Mouse (Mus musculus) hindbrain, embryonic 12.5 days (tissue): ENCODE results near the gene Echdc2. TPM values are rescaled to one million over a fixed set of nuclear protein-coding genes. Genes with fewer than 3 reads are reported as not detected.

Experiments used
- ATAC-seq: fragments of 200-750 bp; cut with Nextera tagmentation; 2 replicates; pipeline ENCODE4 v1.8.0; 2017; ENCODE audit warnings: moderate TSS enrichment; ENCODE audit not compliant: low FRiP score
- H3K27ac ChIP-seq: fragments of 300-500 bp; sonication (generic); 2 replicates; pipeline ENCODE4 v1.5.1; 2016; ENCODE audit warnings: mild to moderate bottlenecking
- H3K27me3 ChIP-seq: fragments of 300-500 bp; sonication (generic); 2 replicates; pipeline ENCODE4 v1.6.1; 2016; ENCODE audit warnings: mild to moderate bottlenecking
- H3K36me3 ChIP-seq: fragments of 300-500 bp; sonication (generic); 2 replicates; pipeline ENCODE4 v1.6.1; 2016; ENCODE audit warnings: mild to moderate bottlenecking
- H3K4me1 ChIP-seq: fragments of 300-500 bp; sonication (generic); 2 replicates; pipeline ENCODE4 v1.6.1; 2016
- H3K4me2 ChIP-seq: fragments of 300-500 bp; sonication (generic); replicated peaks from 2 replicates; pipeline ENCODE4 v1.6.1; 2016; ENCODE audit warnings: mild to moderate bottlenecking
- H3K4me3 ChIP-seq: fragments of 300-500 bp; sonication (generic); 2 replicates; pipeline ENCODE4 v1.5.1; 2016; ENCODE audit warnings: mild to moderate bottlenecking
- H3K9ac ChIP-seq: fragments of 300-500 bp; sonication (generic); 2 replicates; pipeline ENCODE4 v1.6.1; 2016; ENCODE audit warnings: mild to moderate bottlenecking, moderate library complexity
- H3K9me3 ChIP-seq: fragments of 300-500 bp; sonication (generic); replicated peaks from 2 replicates; pipeline ENCODE4 v1.6.1; 2016; ENCODE audit warnings: mild to moderate bottlenecking
- WGBS: fragments of 180-500 bp; shearing (Covaris S2); methylation state at CpG from one replicate; pipeline ENCODE4 v1.1.7; 2016; 5-methylcytosine and 5-hydroxymethylcytosine counted together
- polyA plus RNA-seq: library from polyadenylated mRNA; unstranded; fragments of >200 nt; fragmentation: Nextera tagmentation; extraction: Ambion mirVana; gene quantifications from 2 replicates; pipeline ENCODE4 v1.2.1, GENCODE M21; 2016

The Echdc2 gene
- polyA plus RNA-seq, 1 experiment from 2014 or later, result 18.8 TPM

DNA sequence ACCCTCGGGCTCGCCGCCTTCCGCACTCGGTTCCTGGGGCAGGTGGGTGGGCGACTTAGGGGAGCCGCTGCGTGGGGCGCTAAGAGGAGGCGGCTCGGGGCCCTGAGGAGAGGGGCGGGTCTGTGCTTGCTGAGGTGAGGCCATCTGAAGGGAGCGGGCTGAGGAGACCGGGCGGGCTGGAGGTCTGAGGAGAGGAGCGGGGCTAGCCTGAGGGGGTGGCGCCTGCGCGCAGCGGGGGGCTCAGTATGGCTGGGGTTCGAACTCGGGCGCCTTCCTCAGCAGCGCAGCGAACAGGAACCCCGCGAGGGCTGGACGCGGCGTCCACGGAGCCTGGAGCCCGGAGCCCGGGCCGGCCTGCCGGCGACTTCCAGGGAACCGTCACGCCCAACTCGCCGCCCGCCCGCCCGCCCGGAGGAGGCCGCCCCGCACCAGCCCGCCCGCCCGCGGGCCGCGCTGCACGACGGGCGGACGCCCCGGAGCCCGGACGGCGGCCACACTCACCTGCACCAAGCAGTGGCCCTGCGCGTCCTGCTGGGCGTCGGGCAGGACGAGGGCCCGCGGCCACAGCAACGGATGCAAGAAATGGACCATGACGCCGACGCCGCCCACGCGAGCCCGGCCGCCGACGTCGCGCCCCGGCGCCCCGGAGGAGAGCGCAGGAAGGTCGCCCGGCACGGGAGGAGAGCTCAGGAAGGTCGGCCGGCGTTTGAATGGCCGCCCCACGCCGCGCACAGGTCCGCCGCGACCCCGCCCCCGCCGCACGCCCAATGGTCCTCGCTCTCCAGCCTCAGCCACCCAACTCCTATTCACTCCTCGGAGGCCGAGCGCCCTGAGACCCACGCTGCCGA is 52.3 kb downstream of the Echdc2 start, which contains the start of gene Zyg11a:
Gene Zyg11a, minus strand, starts transcription at position 717 of the 848 bp plus-strand sequence.
- no peaks in the 10 kb centered on the region for H3K36me3 ChIP-seq
- 2% methylated on average over 87 of the region's 107 CpGs for WGBS
- peak within 1 kb of the TSS; percentile 57 for H3K4me2 ChIP-seq
- H3K27me3 ChIP-seq, result peaks cover 58% of the 10 kb centered on the region
- peak within 1 kb of the TSS; percentile 43; the same call in 1 of the 2 replicates for H3K9ac ChIP-seq
- peaks cover 9% of the 10 kb centered on the region for H3K4me1 ChIP-seq
- ATAC-seq, result no peak
- no peak within 1 kb of the TSS for H3K27ac ChIP-seq
- H3K9me3 ChIP-seq, result no peaks in the 10 kb centered on the region
- peak within 1 kb of the TSS; percentile 41 for H3K4me3 ChIP-seq

DNA sequence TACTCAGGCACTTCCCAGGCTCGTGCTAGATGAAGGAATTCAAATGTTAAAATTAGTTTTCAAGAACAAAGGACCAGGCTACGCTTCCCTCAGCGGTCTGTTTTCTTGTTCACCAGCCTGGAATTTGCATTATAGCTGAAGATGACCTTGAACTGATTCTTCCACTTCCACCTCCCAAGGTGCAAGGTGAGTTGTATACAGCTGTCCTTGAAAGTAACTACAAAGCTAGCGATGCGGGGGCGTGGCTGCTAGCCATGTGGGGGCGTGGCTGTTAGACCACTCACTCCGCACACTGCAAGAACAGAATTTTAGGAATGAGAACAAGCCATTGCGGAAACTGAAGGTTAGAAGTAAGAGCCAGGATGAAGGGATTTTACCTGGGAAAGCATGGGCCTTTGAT is 53.8 kb downstream of the Echdc2 start:
- H3K36me3 ChIP-seq, result no peaks in the 10 kb centered on the region
- no peak for ATAC-seq
- no peak overlapping the region for H3K4me3 ChIP-seq
- H3K9ac ChIP-seq, result no peak overlapping the region
- H3K27ac ChIP-seq, result no peak overlapping the region
- H3K9me3 ChIP-seq, result no peaks in the 10 kb centered on the region
- peaks cover 58% of the 10 kb centered on the region for H3K27me3 ChIP-seq
- H3K4me1 ChIP-seq, result peaks cover 9% of the 10 kb centered on the region
- H3K4me2 ChIP-seq, result 0 out of 2 replicates have a peak overlapping the region, but pooled peaks have one; percentile 3
- 5% methylated on average over 9 of the region's 9 CpGs for WGBS

DNA sequence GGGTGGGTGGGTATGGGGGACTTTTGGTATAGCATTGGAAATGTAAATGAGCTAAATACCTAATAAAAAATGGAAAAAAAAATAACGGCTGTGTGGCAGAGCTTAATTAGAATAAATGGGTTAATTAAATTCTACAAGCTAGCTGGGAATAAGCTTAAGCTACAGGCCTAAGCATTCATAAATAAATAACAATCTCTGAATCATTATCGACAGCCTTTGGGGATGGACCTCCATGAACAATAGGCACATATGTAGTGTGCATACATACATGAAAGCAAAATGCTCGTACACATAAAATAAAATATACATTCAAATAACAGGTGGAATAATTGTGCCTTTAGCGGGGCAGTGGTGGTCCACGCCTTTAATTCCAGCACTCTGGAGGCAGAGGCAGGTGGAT is 57.3 kb downstream of the Echdc2 start:
- ATAC-seq, result no peak
- Histone ChIP-seq H3K9me3 (no peaks in the 10 kb centered on the region), H3K27me3 (peaks cover 26% of the 10 kb centered on the region), H3K9ac (no peak overlapping the region), H3K36me3 (no peaks in the 10 kb centered on the region), H3K4me3 (no peak overlapping the region), H3K4me1 (peaks cover 5% of the 10 kb centered on the region), H3K4me2 (no peak overlapping the region), H3K27ac (no peak overlapping the region)
- WGBS, result 86% methylated on average over 5 of the region's 5 CpGs

DNA sequence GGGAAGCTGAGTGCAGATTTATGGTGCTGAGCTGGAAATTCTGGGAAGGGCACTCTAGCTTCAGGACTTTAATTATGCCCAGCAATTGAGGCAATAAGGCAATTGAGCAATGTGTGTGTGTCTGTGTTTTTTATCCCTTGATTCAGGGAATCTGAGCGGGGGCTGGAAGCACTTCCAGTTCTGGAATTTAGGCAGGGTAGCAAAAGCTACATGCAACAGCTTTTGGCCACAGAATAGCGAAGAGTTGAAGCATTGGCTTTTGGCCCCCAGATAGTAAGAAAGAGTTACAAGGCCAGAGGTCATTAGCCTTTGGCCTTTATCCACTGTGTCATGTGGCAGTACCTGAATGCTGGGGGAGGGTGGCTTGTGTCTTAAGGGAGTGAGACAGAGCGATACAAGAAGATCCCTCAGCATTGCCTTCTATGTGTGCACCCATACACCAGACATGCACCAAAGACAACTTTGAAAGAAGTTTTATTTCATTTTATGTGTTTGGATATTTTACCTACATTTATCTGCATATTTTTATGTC is 60.2 kb downstream of the Echdc2 start:
- H3K4me2 ChIP-seq, result no peak overlapping the region
- H3K4me3 ChIP-seq, result no peak overlapping the region
- no peaks in the 10 kb centered on the region for H3K4me1 ChIP-seq
- no peaks in the 10 kb centered on the region for H3K36me3 ChIP-seq
- no peaks in the 10 kb centered on the region for H3K27me3 ChIP-seq
- H3K9me3 ChIP-seq, result no peaks in the 10 kb centered on the region
- H3K27ac ChIP-seq, result no peak overlapping the region
- WGBS, result 34% methylated on average over 3 of the region's 3 CpGs
- no peak for ATAC-seq
- H3K9ac ChIP-seq, result no peak overlapping the region

Other genes starting within 250 kb of the Echdc2 start
- 26.5 and 28.1 TPM in 2 replicates for gene Cpt2, start 241.8 kb upstream of the Echdc2 start, polyA plus RNA-seq
- gene Slc1a7, start 197.1 kb upstream of the Echdc2 start, polyA plus RNA-seq, result 0.08 TPM in 1 of 2 replicates, not detected in the other
- 0.48 and 0.98 TPM in 2 replicates for gene Podn, start 69.0 kb upstream of the Echdc2 start, polyA plus RNA-seq
- 190 and 202 TPM in 2 replicates for gene Scp2, start 20.4 kb upstream of the Echdc2 start, polyA plus RNA-seq
- gene Zyg11a, start 52.6 kb downstream of the Echdc2 start, polyA plus RNA-seq, result not detected in 2 replicates
- 31.9 and 32.2 TPM in 2 replicates for gene Zyg11b, start 135.7 kb downstream of the Echdc2 start, polyA plus RNA-seq
- 46.6 and 56.9 TPM in 2 replicates for gene Coa7, start 162.7 kb downstream of the Echdc2 start, polyA plus RNA-seq
- gene Shisal2a, start 217.9 kb downstream of the Echdc2 start, polyA plus RNA-seq, result 3.5 and 5.2 TPM in 2 replicates
- 58.2 and 59.8 TPM in 2 replicates for gene Gpx7, start 241.5 kb downstream of the Echdc2 start, polyA plus RNA-seq